Mouse (Mus musculus): ENCODE data around the gene Nap1l2. TPM values are rescaled to one million over a fixed set of nuclear protein-coding genes. Genes with fewer than 3 reads are reported as not detected.

Gene Nap1l2
- polyA plus RNA-seq, 1 experiment, result not detected

DNA sequence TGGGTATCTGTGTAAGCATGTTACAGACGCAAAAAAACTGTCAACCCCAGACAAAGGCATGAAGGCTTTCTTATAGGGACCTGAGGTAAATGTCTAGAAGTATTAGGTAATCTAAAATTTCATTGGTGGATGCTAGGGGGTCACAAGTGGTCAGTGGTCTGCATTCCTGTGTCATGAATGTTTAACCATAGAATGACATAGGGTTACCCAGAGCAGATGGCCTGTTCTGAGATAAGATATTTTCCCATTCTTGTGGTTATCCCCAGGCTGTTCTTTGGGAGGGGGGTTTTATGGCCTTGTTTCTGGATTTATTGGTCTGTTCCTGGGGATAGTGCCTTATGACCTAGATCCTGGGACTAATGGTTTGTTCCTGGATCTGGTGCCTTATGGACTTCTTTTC, 30.3 kb downstream of the Nap1l2 start:
- Histone ChIP-seq H3K4me3 (ENCODE audit: low read depth, low read length) (no peak overlapping the region), H3K27ac (ENCODE audit: insufficient read depth, low read depth, low read length) (no peak overlapping the region), H3K4me1 (ENCODE audit: control insufficient read depth, insufficient read depth, insufficient read length, low read length) (no peaks in the 10 kb centered on the region), H3K36me3 (ENCODE audit: control insufficient read depth, insufficient read depth, low read length) (no peaks in the 10 kb centered on the region), H3K27me3 (ENCODE audit: control insufficient read depth, insufficient read depth, low read length) (no peaks in the 10 kb centered on the region)
- TF ChIP-seq CTCF (IDR thresholded peaks at IDR 0.05; ENCODE audit: extremely low read depth, insufficient read length, insufficient replicate concordance, low read depth, low read length) (no peak), POLR2A (IDR thresholded peaks at IDR 0.05; ENCODE audit: low read depth, low read length) (no peak)
- 26% methylated on average over 1 of the region's 1 CpGs for WGBS

DNA sequence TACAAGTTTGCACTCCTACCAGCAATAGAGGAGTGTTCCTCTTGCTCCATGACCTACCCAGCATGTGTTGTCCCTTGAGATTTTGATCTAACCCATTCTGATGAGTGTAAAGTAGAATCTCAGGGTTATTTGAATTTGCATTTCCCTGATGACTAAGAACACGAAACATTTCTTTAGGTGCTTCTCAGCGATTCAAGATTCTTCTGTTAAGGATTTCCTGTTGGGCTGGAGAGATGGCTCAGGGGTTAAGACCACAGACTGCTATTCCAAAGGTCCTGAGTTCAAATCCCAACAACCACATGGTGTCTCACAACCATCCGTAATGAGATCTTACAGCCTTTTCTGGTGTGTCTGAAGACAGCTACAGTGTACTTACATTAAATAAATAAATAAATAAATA, 47.9 kb downstream of the Nap1l2 start:
- WGBS, result 83% methylated on average over 3 of the region's 3 CpGs
- H3K27ac ChIP-seq (ENCODE audit: insufficient read depth, low read depth, low read length), result no peak overlapping the region
- no peaks in the 10 kb centered on the region for H3K27me3 ChIP-seq (ENCODE audit: control insufficient read depth, insufficient read depth, low read length)
- H3K4me3 ChIP-seq (ENCODE audit: low read depth, low read length), result no peak overlapping the region
- H3K4me1 ChIP-seq (ENCODE audit: control insufficient read depth, insufficient read depth, insufficient read length, low read length), result no peaks in the 10 kb centered on the region
- no peaks in the 10 kb centered on the region for H3K36me3 ChIP-seq (ENCODE audit: control insufficient read depth, insufficient read depth, low read length)
- TF ChIP-seq CTCF (IDR thresholded peaks at IDR 0.05; ENCODE audit: extremely low read depth, insufficient read length, insufficient replicate concordance, low read depth, low read length) (no peak), POLR2A (IDR thresholded peaks at IDR 0.05; ENCODE audit: low read depth, low read length) (no peak)

Other genes with a start within 250 kb of the Nap1l2 start
- not detected in 2 replicates for gene Cdx4, start 134.8 kb upstream of the Nap1l2 start, polyA plus RNA-seq (2012; rRNA removed)
- gene Chic1, start 169.8 kb upstream of the Nap1l2 start, polyA plus RNA-seq (2012; rRNA removed), result 0.05 and 0.24 TPM in 2 replicates
- 0.20 TPM in 1 of 2 replicates, not detected in the other for gene Tsx, start 227.8 kb upstream of the Nap1l2 start, polyA plus RNA-seq (2012; rRNA removed)
- not detected in 2 replicates for gene Gm26992, start 235.4 kb upstream of the Nap1l2 start, polyA plus RNA-seq (2012; rRNA removed)

Measured in small intestine, adult 2 months (tissue).